Mouse (Mus musculus): ENCODE data around the gene Casc4.

The Casc4 gene

DNA sequence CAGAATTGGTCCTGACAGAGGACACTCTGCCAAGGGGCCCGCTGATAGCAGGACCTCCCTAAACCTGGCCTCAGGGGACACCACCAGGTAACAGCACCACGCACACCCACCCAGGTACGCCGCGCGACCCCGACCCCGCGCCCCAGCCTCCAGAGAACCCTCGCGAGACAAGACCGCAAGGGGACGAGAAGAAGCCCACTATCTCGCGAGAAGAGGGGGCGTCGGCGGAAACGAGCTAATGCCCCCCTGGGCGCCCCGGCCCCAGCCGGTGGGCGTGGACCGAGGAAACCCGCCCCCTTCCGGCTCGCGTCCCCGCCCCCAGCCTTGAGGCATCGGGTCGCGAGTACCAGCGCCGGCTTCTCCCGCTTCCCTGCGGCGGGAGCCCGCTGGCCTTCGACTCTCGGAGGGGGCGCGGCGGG, at the start of gene Casc4:
TSS of gene Casc4 (plus strand) at position 339 of the 419 bp plus-strand sequence.
- in situ Hi-C loops (cut with MboI, MseI), result no loop called here

DNA sequence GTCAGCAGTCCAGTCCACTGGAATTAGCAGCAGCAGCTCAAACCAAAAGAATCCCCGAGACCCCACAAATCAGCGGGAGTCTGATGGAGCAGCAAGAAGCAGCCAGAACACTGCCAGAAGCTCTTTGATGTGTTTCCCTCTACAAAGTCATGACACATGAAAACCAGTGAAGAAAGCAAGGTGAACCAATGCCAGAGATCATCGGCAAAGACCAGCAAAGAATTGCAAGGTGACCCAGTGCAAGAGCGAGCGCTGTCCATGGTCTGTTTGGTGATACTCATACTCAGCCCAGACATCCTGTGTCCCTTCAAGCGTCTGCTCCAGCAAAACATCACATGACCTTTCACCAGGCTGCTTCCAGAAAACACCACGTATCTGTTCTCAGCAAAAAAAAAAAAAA, 45.0 kb upstream of the Casc4 start:
- in situ Hi-C loops (cut with MboI, MseI), result no loop called here

DNA sequence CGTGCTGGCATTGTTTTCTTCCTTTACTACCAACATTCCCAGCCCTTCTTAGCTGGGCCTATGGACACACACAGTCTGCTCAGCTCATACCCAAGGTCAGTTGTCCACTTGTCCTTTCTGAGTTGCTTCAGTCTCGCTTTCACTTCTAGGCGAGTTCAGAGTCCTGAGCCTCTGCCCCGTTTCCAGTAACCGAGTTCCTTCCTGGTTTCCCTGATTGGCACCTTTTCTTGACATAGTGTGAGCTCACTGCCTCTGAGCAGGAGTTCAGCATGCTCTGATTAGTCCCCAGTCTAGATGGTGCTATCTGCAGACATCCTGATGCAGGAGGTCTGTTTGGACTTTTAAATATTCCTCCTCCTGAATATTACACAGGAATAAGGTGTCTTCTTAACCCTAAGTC, 42.1 kb upstream of the Casc4 start:
- in situ Hi-C loops (cut with MboI, MseI), result no loop called here

DNA sequence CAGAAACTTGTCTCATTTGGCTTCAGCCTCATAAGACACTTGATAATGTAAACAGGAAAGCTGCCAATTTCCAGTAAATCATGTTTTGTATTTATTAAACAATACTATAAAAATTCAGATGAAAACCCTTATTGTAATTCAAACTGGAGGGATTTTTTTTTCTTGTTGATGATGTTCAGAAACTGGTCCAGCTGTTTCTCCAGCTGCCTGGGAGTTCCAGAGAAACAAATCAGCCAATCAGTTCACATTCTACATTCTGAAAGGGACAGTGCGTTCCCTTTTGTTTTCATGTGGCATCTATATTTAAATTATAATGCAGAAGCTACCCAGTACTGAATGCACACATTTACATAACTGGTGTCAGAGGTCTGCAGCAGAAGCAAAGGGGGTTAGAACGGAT, 40.6 kb upstream of the Casc4 start:
- in situ Hi-C loops (cut with MboI, MseI), result no loop called here

DNA sequence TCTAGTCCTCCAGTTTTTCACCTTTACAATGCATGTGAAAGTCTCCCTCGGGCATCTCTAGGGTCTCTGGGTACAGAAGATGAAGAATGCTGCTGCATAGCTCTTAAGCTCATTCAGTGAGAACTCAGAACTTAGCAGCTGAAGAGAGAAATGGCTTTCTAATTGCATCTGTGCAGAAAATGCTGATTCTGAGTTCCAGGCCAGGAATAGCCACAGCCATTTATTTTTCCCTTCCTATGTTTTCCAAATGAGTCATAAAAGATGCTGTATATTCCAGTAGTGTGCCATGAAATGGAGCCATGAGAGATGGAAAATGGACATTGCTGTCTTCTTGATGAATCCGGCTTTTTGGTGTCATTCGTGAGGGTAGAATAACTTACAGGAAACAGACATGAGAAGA, 38.4 kb upstream of the Casc4 start:
- in situ Hi-C loops (cut with MboI, MseI), result no loop called here

DNA sequence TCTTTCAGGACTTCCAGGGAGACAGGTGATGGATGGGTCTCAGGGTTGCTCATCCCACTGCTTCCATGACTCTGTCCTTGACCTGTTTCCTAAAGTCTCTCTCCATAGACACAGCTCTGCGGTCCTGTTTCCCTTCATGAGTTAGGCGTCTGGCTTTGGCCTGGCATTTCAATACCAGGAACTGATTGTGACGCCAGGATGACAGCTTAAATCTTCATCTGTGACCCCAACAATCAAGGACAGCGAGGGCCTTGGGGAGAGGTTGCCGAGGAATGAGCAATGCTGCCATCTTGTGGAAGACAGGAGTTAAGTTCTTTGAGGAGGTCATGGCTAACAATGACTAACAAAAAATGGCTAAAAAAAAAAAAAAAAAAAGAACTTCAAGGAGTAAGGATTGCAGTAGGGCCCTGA, 34.3 kb upstream of the Casc4 start:
- in situ Hi-C loops (cut with MboI, MseI), result loop anchor here in 1 of 2 experiments (10.0 kb wide), 1 partner anchor 258 kb away; no protein-coding TSS in a partner anchor

DNA sequence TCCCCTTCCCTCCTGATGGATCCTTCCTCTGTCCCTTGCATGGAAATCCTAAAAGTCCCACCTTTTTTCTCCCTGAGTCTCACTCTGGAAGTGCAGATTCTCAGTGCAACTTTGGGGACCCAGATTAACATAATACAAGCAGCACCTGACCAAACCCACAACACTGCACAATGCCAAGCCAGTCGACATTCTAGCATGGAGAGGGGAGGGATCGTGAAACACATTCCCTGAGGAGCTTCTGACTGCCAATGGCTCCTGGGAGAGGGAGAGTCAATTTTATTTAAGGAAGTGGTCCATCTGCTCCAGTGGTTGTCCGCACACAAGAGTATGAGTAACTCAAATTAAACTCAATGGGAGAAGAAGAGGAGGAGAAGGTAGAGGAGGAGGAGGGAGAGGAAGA, 31.8 kb upstream of the Casc4 start:
- in situ Hi-C loops (cut with MboI, MseI), result loop anchor here in 1 of 2 experiments (10.0 kb wide), 1 partner anchor 260 kb away; no protein-coding TSS in a partner anchor

DNA sequence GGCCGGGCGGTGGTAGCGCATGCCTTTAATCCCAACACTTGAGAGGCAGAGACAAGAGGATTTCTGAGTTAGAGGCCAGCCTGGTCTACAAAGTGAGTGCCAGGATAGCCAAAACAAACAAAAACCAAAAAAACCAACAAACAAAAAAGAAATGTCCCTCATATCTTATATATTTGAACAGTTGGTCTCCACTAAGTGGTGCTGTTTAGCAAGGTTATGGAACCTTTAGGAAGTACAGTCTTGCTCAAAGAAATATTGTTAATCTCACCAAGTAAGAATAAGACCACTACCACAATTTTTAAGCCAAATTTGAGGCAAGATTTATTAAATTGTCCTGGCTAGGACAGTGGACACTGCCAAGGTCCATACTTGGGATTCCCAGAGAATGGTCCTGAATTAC, 25.3 kb upstream of the Casc4 start:
- in situ Hi-C loops (cut with MboI, MseI), result no loop called here

DNA sequence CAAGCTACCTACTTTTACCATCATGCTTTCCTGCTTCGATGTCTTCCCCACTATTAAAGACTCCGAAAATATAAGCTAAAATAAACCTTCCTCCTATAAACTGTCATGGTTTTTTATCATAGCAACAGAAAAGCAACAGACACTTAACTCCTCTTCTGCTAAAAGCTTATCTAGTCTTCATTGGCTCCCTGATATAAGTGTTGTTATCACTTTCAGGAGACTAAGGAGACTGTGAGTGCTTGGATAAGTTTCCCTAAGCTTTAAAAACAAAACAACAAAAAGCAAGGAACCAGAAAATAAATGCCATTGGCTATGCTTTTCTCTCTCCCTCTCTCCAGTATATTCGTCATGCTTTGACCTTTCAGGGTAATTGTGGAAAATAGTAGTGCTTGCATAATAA, 24.5 kb upstream of the Casc4 start:
- in situ Hi-C loops (cut with MboI, MseI), result no loop called here

DNA sequence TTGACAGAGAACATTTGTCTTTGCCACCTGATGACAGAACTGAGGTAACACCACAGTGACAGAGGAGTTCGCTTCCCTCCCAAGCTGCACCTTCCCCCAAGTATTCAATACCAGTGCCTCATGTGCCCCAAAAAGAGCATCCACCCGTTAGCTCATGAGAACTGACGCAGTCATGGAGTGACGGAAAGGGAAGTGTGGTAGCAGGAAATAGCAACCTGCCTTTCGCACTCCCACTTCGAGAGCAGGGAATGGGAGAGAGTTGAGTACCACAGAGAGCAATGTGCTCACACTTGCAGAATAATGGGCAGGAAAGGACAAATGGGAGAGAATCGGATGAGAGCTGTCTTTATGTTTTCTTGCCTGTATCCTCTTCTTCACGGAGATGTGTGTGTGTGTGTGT, 20.7 kb upstream of the Casc4 start:
- in situ Hi-C loops (cut with MboI, MseI), result no loop called here

DNA sequence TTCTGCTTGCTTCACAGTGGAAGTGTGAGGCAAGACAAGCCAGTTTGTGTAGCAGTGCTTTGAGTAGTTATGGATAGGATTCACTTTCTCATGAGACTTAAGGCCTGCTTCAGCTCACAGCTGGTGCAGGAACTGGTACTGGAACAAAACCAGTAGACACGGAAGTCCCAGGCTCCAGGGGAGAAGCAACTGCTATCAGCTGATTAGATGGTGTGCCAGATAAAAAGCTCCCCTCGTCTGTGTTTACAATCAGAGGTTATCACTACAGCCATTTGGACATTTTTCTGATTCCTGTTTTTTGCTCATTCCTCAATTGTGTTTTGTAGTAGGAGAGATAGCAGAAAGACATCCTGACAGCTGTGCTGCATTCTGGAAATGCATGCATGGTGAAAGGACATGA, 14.7 kb upstream of the Casc4 start:
- in situ Hi-C loops (cut with MboI, MseI), result no loop called here

DNA sequence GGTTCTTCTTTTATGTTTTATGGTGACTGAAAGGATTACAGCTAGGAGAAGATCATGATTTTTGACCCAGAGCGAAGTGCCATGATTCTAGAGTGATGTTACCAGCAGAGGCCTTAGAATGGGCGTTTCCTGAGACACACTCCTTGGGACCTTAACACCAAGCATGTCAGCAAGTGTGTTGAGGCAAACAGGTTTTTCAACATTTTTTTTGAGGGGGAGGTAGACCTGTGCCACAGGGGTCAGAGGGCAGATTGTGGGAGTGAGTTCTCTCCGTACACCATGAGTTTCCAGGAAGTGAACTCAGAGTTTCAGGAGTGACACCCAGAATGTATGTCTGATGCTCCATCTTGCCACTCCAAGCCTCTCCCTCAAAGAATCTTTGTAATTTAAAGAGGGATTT, 12.8 kb upstream of the Casc4 start:
- in situ Hi-C loops (cut with MboI, MseI), result no loop called here

DNA sequence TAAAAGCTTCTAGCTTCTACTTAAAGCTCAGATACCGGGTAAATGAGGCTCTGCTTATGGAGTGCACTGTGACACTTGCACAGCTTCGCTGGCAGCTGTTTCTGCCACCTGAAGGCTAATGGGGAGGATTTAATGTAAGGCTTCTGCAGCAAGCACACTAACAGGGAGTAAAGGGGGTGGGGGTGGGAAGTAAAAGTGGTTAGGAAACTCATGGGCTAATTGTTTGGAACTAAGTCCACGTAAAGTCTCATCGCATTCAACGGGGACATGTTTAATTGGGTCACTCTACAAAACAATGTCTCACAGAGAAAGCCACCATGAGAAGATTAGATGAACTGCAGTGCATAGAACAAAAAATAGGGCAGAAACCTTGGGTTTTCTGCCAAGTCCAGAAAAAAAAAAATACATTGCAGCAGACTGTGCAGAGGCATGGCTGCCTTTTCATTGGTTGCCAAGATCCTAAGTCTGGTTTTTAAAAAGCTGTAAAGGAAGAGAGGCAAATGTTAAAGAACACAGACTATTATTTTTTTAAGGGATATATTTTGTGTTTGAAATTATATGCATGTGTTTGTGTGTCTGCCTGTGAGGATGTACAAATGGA, 7.3 kb upstream of the Casc4 start:
- in situ Hi-C loops (cut with MboI, MseI), result no loop called here

DNA sequence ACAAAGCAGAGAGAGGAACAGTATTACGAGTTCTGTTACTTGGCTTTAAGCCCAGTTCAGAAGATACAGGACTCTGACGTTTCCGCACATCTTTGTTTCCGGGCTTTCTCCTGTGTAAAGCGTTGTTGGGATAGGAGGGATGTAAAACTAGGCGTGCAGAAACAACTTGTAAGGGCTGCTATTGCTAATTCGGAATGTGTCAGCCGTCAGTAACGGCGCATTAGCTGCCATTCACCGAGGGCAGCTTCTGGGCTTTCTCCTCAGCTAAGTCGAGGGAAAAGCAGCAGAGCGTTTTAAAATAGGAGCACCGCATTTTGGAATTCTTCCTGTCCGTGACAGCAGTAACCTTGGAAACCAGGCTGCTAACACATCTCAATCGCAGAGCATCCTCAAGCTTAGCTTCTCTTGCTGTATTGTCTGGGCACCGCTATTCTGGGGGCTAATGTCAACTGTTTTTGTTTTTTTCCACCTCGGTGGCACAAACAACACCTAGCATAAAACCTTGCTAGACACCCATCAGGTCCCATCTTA, 634 bp upstream of the Casc4 start:
- in situ Hi-C loops (cut with MboI, MseI), result no loop called here

DNA sequence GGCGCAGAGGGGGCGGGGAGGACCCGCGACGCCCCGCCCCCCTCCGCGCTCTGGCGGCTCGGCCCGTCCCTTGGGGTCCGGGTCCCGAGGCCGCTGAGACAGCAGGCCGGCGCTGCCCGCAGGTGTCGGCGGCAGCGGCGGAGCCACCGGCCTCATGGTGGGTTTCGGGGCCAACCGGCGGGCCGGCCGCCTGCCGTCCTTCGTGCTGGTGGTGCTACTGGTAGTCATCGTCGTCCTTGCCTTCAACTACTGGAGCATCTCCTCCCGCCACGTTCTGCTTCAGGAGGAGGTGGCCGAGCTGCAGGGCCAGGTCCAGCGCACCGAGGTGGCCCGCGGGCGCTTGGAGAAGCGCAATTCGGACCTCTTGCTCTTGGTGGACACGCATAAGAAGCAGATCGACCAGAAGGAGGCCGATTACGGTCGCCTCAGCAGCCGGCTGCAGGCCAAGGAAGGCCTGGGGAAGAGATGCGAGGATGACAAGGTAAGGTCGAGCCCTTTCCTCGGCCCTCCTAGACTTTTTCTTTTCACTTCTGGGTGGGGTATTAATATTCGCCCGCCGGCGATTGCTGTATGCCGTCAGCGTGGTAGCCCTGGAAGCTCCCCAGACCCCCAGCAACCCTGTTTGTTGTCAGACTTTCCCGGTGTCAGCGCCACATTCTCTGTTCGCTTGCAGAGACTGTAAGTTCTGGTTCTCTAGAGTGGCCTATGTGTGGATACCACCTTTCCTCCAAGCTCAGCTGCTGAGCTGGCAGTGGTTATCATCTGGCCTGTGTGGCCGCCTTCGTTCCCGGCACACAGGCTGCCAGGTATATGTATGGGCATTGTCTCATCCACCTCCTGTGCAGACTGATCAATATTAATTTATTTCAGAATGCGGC, 520 bp downstream of the Casc4 start:
- in situ Hi-C loops (cut with MboI, MseI), result no loop called here

DNA sequence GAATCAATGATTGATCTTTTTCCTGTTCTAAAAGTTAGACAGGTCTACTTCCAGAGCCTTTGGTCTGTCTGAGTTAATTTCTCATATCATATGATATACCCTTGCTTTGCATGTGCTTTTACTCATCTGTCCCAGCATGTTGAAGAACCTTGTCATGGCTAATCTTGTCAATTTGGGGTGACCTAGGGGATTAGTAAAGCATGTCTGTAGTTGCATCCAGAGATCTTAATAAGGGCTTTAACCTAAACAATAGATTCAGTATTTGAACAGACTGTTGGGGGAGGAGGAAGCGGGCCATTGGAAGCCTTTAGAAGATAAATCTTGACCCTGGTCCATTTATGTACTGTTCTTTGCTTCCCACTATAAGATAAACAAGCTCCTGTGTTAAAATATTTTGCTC, 12.7 kb downstream of the Casc4 start:
- in situ Hi-C loops (cut with MboI, MseI), result no loop called here

DNA sequence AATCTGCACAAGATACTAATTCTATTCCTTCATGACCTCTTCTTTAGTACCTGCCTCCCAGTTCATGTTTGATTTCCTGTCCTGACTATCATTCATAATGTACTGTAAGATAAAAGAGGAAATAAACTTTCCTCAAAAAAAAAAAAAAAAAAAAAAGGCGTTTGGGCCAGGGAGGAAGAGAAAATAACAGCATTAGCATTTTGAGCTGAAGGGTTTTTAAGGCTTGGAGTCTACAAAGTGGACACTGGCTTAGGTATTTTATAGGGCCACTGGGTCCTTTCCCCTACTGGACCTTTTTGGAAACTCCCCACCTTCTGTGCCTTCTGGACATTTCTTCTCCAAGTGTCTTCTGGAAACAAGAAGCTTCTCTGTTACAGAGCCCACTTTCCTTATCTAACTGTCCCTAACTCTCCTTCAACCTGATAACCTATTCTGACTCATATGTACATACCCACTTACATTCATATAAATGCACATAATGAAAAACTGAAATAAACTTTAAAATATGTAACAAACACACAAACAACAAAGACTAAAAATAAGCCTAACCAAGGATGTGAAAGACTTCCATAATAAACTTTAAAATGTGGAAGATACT, 18.8 kb downstream of the Casc4 start:
- in situ Hi-C loops (cut with MboI, MseI), result no loop called here

DNA sequence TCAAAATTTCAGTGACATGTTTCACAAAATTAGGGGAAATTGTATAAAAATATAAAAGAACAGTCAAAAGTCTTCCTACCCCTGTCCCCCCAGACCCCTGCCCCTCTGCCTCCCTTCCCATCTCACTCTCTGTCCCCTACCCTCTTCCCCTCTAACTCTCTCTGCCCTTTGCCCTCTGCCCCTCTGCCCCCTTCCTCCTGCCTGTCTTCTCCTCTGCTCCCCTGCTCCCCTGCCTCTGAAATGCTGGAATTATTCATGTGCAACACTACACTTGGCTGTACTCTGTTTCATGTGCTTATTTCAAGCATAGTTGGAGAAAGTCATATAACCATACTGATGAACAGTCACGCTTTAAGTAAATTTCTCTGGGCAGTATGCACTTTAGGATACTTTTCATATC, 19.6 kb downstream of the Casc4 start:
- in situ Hi-C loops (cut with MboI, MseI), result no loop called here

DNA sequence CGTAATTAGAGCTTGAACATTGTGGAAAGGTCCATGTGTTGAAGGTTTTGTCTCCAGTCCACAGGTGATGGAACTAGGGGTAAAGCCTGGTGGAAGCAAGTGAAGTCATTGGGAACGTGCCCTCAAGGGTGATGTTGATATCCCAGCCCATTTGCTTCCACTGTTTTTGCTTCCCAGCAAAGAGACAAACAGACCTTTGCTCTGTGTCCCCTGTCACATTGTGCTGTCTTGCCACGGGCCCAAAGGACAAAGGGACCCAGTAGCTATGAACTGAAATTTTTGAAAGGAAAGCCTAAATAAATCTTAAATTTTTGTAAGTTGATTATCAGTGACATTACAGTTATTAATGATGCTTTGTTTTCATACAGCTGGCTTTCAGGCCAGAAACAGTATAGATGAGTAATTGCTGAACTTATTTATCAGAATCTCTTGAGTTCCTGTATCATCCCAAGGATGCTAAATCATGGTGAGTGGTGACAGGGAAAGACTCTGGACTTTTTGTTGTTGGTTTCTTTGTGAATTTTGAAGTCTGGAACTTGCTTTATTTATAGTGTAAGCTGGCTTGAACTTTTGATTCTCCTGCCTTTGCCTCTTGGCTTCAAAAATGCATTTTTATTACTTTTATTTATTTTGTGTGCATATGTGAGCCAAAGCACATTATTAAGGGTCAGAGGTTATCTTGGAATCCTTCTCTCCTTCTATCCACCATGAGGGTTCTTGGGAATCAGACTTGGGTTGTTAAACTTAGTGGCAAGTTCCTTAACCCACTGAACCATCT, 22.1 kb downstream of the Casc4 start:
- in situ Hi-C loops (cut with MboI, MseI), result no loop called here

DNA sequence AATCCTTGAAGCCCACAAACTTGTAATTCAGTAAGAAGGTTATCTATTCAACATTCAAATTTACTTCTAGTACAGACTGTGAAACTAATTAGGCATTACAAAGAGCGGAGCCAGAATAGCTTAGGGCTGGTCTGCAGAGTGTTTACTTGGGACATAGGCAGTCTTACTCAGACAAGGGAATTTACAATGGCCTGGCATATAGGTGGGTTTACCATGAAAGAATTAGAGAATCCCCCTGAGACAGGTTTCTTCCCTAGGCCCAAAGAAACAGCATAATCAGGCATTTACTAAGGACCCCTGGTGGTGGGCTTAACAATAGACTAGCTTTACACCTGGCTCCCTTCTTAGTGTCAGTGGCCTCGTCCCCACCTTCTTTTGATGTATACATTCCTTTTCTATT, 28.5 kb downstream of the Casc4 start:
- in situ Hi-C loops (cut with MboI, MseI), result no loop called here

DNA sequence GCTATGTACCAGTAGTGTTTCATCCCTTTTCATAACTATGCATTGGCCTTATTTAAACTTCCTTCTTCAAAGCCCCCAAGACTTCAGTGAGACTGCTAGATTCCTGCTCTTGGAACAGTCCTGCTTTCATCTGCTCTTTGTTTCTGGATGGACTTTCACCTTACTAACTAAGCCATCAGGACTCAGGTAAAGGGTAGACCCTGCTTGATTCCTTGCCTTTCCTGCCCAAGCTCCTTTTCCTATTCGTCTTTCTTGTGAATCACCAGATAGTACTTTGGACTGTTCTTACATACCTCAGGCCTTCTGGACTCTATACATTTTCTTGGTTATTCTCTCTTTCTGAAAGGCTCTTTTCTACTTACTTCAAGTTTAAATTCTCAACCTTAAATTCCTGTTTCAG, 30.1 kb downstream of the Casc4 start:
- in situ Hi-C loops (cut with MboI, MseI), result no loop called here

DNA sequence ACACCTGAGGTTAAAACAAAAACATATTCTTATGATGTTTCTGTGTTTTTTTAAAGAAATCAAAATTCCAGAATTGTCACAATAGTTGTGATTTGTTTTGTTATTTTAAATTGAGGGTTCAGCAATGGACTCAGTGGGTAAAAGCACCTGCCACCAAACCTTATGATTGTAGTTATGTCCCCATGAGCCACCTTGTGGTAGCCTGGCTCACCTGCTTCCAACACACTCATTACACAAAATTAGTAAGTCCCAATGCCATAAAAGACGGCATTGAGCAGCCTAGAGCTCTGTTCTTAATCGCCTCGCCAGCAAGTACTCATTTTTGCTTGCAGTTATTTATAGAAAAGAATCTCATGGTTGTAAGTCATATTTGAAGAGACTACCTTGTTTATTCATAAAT, 43.2 kb downstream of the Casc4 start:
- in situ Hi-C loops (cut with MboI, MseI), result no loop called here
